Mouse (Mus musculus): ENCODE measurements around the gene E130114P18Rik.

- TF ChIP-seq POLR2A (IDR thresholded peaks at IDR 0.05; ENCODE audit: control insufficient read depth, low read depth, low read length) (no peak), CTCF (IDR thresholded peaks at IDR 0.05; ENCODE audit: control insufficient read depth, insufficient read depth, insufficient replicate concordance, low read depth, low read length) (no peak)
Observed at GRCm38 (mm10) chr4:97690384-97690766, 87.5 kb downstream of the E130114P18Rik start.
